Mouse (Mus musculus): ENCODE data around the gene Trpd52l3. TPM values are rescaled to one million over a fixed set of nuclear protein-coding genes. Genes with fewer than 3 reads are reported as not detected.
"Not testable (repeated sequence)": the region's sequence is repeated elsewhere in the genome, so short reads cannot be mapped to it uniquely, and the experiment has no call there.

Trpd52l3 gene
- total RNA-seq (2021), result not detected
- long read RNA-seq, experiment 1, result 0 reads
- long read RNA-seq, experiment 2, result 0 reads

- DNase-seq (ENCODE audit: low spot score in 2 of 2), result no peak
Observed at GRCm38 (mm10) chr19:30003621-30004020, at the start of gene Trpd52l3. Trpd52l3 (plus strand) TSS chr19:30003790.

GRCm38 (mm10) chr19:29953833-29954232 lies 49.8 kb upstream of the Trpd52l3 start:
- no peak for DNase-seq (ENCODE audit: low spot score in 2 of 2)

- DNase-seq (ENCODE audit: low spot score in 2 of 2), result no peak
Observed at GRCm38 (mm10) chr19:29955454-29955853, 48.1 kb upstream of the Trpd52l3 start.

- no peak for DNase-seq (ENCODE audit: low spot score in 2 of 2)
Observed at GRCm38 (mm10) chr19:29960906-29961305, 42.7 kb upstream of the Trpd52l3 start.

- DNase-seq (ENCODE audit: low spot score in 2 of 2), result no peak
Observed at GRCm38 (mm10) chr19:29961842-29962241, 41.7 kb upstream of the Trpd52l3 start.

GRCm38 (mm10) chr19:29963598-29964092 lies 39.9 kb upstream of the Trpd52l3 start:
- no peak for DNase-seq (ENCODE audit: low spot score in 2 of 2)

GRCm38 (mm10) chr19:29967960-29968359 lies 35.6 kb upstream of the Trpd52l3 start:
- no peak for DNase-seq (ENCODE audit: low spot score in 2 of 2)

GRCm38 (mm10) chr19:29973396-29973795 lies 30.2 kb upstream of the Trpd52l3 start:
- DNase-seq (ENCODE audit: low spot score in 2 of 2), result no peak

- DNase-seq (ENCODE audit: low spot score in 2 of 2), result no peak
Observed at GRCm38 (mm10) chr19:29978847-29979246, 24.7 kb upstream of the Trpd52l3 start.

GRCm38 (mm10) chr19:29979452-29980089 lies 24.0 kb upstream of the Trpd52l3 start:
- no peak for DNase-seq (ENCODE audit: low spot score in 2 of 2)

GRCm38 (mm10) chr19:29984208-29985005 lies 19.2 kb upstream of the Trpd52l3 start:
- no peak for DNase-seq (ENCODE audit: low spot score in 2 of 2)

GRCm38 (mm10) chr19:29986464-29987091 lies 17.0 kb upstream of the Trpd52l3 start:
- DNase-seq (ENCODE audit: low spot score in 2 of 2), result no peak

GRCm38 (mm10) chr19:30000406-30001365 lies 2.9 kb upstream of the Trpd52l3 start:
- no peak for DNase-seq (ENCODE audit: low spot score in 2 of 2)

GRCm38 (mm10) chr19:30001550-30001949 lies 2.0 kb upstream of the Trpd52l3 start:
- DNase-seq (ENCODE audit: low spot score in 2 of 2), result no peak

- DNase-seq (ENCODE audit: low spot score in 2 of 2), result no peak
Observed at GRCm38 (mm10) chr19:30006371-30006770, 2.8 kb downstream of the Trpd52l3 start.

- no peak for DNase-seq (ENCODE audit: low spot score in 2 of 2)
Observed at GRCm38 (mm10) chr19:30010520-30011296, 7.1 kb downstream of the Trpd52l3 start.

- no peak for DNase-seq (ENCODE audit: low spot score in 2 of 2)
Observed at GRCm38 (mm10) chr19:30014331-30014730, 10.7 kb downstream of the Trpd52l3 start.

- DNase-seq (ENCODE audit: low spot score in 2 of 2), result no peak
Observed at GRCm38 (mm10) chr19:30016156-30016555, 12.6 kb downstream of the Trpd52l3 start.

- DNase-seq (ENCODE audit: low spot score in 2 of 2), result not testable (repeated sequence)
Observed at GRCm38 (mm10) chr19:30023419-30023818, 19.8 kb downstream of the Trpd52l3 start.
